Mouse (Mus musculus) cerebellum, adult 8-10 months (tissue): ENCODE measurements around the gene H2-DMb2.
"Not testable (repeated sequence)": the region's sequence is repeated elsewhere in the genome, so short reads cannot be mapped to it uniquely, and the experiment has no call there.

Source experiments
- DNase-seq: peaks from one replicate; pipeline ENCODE4 v3.0.0; 2022

Gene H2-DMb2

GRCm38 (mm10) chr17:34138655-34139054, 4.5 kb upstream of the H2-DMb2 start:
- DNase-seq = no peak

GRCm38 (mm10) chr17:34139416-34139815, 3.7 kb upstream of the H2-DMb2 start:
- no peak for DNase-seq

GRCm38 (mm10) chr17:34140240-34140639, 2.9 kb upstream of the H2-DMb2 start:
- DNase-seq = no peak

DNA sequence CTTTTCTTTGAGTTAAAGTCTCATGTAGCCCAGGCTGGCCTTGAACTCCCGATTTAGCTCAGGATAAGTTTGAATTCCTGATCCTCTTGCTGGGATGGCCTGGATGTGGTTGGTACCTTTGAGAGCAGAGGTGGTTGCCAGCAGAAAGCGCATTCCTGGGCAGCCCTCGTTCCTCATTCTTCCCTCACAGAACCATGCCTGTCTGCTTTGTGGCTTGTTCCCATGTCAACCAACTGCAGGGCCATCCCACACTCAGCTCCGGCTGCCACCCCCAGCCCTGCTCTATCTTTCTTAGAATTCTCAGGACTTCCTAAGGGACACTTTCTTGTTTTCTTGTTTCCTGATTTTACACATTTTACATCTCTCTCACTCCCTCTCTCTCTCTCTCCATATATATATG, 1.7 kb upstream of the H2-DMb2 start:
- DNase-seq = no peak

DNA sequence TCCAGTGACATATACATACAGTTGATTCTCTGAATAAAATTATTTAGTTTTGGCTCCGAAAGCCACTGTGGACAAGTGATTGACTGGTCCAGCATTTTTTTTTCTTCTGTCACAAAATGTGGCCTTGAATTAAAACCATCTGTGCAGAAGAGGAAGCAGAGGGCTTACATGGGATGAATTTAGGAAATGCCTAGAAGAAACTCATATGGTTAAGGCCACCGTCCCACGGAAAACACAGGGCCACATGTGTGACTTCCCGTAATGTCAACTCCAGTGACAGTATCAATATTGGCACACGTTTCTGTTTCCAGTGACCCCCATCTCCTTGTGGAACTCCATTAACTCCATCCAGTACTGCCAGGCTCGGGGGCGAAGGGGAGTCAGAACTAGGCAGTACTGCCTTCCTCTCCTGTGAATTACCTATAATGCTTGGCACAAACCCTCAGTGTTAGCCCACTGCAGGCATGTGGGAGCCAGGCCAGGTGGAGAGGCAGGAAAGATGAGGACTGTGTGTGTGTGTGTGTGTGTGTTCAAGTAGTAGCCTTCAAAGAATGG, 574 bp upstream of the H2-DMb2 start:
- DNase-seq = no peak

DNA sequence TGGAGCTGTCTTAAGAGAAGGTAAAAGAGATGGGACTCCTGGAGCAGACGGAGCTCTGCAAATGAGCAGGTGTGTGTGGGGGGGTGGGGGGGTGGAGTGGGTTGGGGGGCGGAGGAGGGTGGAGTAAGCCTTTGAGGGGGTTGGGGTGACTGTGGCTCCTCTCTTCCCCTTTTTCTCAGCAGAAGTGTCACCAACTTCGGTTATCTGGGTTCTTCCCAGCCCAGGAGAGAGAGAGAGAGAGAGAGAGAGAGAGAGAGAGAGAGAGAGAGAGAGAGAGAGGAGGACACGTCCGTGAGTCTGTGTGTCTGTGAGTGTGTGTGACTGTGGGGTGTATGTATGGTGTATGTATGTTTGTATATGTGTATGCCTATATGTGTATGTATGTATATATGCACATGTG, 354 bp downstream of the H2-DMb2 start:
- no peak for DNase-seq

- DNase-seq = not testable (repeated sequence)
Measured at GRCm38 (mm10) chr17:34144221-34144620, 1.1 kb downstream of the H2-DMb2 start.

DNA sequence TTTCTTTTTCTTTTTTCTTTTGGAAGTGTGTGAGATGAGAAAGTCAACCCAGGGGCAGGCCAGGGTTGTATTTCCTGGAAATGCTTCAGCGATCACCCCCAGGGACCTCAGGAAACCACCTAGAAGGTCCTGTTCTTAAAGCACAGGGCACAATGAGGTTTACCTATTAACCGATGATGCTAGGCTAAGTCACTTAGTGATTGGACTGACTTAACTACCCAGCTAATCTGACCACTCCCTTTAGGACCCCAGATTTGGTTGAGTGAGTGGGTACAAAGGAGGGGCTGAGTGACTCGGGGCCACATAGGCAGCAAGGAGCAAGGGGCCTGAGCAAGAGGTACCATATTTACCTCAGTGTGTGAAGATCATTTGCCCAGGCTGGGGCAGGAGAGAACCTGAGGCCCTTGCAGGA, 1.9 kb downstream of the H2-DMb2 start:
- no peak for DNase-seq

GRCm38 (mm10) chr17:34152923-34153322, 9.8 kb downstream of the H2-DMb2 start, which contains the start of gene H2-DMb1:
Gene H2-DMb1, plus strand, starts transcription at chr17:34153072.
- DNase-seq = no peak

- DNase-seq = no peak
Measured at GRCm38 (mm10) chr17:34155534-34155933, 12.4 kb downstream of the H2-DMb2 start.

DNA sequence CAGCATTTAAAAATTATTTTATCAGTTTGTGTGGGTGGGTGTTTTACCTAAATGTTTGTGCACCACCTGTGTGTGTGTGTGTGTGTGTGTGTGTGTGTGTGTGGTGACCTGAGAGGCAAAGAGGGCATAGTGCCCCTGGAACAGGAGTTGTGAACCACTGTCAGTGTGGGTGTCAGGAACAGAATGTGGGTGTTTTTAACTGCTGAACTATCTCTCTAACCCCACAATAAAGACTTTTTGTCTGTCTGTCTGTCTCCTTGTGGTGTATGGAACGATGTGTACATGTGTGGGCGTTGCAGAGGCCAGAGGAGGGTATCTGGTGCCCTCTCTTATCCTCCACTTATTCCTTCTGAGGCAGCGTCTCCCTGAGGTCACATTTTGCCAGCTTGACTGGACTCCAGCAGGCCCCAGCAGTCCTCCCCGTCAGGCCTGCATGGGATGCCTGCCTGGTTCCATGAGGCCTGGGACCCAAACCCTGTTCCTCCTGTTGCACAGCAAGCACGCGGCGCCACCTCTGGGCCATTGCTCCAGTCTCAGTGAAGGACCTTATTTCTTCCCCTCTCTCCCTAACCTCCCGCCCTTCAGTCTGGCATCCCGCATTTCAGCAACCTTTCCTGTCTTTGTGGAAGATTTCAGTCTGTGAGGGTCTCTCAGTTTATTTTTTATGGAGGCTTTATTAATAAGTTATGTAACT, 21.2 kb downstream of the H2-DMb2 start:
- no peak for DNase-seq

DNA sequence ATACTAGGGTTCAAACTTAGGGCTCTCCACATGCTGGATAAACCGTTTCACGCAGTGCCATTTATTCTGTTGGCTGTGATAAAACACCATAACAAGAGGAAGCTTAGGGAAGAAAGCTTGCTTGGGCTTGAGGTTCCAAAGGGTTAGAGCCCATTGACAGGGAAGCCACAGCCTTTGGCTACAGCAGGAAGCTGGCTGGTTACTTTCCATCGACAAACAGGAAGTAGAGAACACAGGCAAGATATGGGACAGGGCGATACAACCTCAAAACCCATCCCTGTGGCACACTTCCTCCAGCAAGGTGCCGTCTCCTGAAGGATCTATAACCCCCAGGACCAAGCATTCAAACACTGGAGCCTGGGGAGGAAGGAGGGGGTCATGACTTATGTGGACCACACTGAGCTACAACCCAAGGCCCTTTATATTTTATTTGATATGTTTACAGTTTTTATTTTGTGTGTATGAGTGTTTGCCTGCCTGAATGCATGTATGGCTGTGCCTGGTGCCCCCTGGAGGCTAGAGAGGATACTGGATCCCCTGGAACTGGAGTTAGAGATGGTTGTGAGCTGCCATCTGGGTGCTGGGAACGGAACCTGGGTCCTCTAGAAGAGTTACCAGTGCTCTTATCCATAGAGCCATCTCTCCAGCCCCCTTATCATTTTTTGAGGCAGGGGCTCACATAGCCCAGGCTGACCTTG, 22.1 kb downstream of the H2-DMb2 start:
- no peak for DNase-seq

GRCm38 (mm10) chr17:34169279-34169678, 26.2 kb downstream of the H2-DMb2 start:
- peak; percentile 9 for DNase-seq

GRCm38 (mm10) chr17:34170487-34170876, 27.4 kb downstream of the H2-DMb2 start:
- DNase-seq = no peak

- DNase-seq = peak; percentile 69
Measured at GRCm38 (mm10) chr17:34170877-34171498, 27.9 kb downstream of the H2-DMb2 start.

DNA sequence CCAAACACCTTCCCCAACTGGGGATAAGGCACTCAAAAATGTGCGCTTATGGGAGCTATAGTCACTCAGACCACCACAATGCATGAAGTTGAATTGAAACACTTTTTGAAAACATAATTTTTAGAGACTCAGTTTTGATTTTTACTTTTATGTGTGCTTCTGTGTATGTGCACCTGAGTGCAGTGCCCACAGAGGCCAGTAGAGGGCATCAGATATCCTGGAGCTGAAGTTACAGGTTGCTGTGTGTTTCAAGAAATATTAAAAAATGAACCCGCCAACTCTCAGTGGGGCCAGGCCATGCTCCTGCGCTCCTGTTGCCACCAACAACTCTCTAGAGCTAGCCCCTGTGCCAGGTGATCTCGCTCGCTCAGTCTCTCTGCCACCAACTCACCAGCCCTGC, 29.4 kb downstream of the H2-DMb2 start:
- DNase-seq = no peak

DNA sequence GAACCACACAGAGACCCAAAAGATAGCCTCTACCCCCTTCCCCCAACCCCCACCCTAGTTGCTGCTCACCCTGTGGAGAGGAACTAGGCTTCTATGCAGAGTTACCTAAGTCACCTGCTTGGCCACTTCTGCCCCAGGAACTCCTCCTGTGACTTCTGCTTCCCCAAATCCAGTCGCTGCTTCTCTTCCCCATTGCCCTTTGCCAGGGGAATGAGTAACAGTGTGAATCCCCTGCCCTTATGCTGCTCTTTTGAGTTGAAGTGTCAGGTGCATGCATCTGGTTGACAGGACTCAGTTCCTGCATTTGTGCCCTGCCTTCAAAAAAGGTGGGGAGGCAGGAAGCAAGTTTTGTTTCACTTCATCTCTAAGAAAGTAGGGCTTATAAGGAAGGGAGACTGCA, 31.0 kb downstream of the H2-DMb2 start:
- DNase-seq = no peak

DNA sequence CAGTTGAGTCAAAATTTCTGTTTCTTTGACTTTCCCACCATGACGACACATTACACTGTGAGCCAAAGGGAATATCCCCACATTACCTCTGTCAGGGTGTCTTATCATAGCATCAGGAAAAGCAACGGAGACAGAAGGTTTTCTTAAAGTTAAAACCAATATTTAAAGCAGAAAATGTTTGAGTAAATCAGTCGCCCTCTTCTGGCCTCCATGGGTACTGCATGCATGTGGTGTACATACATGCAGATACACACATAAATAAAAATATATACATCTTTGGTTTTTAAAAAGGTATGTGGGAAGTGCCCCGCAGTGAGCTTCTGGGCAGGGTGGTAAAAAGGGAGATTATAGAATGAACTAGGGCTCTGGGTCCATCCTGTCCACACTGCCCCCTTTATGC, 34.1 kb downstream of the H2-DMb2 start:
- DNase-seq = no peak

DNA sequence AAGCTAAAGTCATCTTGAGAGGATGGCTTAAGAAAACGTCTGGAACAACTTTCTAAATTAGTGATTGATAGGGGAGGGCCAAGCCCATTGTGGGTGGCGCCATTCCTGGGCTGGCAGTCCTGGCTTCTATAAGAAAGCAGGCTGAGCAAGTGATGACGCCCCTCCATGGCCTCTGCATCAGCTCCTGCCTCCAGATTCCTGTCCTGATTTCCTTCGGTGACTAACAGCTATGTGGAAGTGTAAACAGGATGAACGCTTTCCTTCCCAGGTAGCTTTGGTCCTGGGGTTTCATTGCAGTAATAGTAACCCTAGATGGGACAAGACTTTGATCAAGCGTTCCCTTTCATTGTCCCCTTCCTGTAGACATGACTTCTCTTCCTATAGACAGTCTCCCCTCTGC, 35.9 kb downstream of the H2-DMb2 start:
- no peak for DNase-seq

DNA sequence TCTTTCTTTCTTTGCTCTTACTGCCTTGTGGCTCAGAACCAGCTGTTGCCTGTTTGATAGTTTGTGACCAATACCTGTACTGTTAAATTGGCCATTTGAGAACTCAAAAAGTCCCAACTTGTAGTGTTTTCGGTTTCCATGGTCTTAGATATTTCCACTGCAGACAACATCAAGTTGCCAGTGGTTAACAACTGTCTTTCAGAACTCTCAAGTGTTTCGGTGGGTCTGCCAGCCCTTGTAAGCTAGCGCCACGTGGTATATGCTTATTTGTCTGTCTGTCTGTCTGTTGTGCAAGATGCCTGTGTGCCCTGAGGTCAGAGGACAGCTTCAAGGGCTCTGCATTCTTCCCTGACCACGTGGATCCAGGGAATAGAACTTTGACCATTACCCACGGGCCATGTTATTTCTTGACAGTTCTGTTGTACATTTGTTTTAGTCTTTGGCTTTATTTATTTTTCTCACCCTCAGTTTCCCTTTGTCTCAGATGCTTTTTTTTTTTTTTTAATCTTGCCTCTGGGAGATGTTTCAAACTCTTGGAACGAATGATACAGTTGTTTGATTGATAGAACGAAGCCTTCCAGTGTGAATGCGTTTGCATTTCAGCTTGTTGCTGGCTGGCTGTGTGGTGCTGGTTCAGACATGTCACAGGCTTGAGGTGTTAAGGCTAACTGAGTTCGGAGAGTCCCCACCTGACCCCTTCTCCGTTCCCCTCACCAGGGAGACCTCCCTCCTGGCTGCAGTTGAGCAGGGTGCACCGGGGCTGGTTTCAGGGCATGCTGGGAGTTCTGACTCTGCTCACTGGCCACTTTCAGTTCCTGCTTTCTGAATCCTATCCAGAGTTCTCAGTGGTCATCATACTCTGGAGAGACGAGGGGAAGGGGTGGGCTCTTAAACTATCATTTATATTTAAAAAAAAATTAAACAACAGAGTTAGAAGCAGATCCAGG, 37.1 kb downstream of the H2-DMb2 start:
- no peak for DNase-seq

- DNase-seq = no peak
Measured at GRCm38 (mm10) chr17:34183564-34184219, 40.6 kb downstream of the H2-DMb2 start.

- no peak for DNase-seq
Measured at GRCm38 (mm10) chr17:34185526-34185925, 42.4 kb downstream of the H2-DMb2 start.
